Comparison of ENCODE assay signal across 7 mouse cellular contexts in the genomic region with DNA sequence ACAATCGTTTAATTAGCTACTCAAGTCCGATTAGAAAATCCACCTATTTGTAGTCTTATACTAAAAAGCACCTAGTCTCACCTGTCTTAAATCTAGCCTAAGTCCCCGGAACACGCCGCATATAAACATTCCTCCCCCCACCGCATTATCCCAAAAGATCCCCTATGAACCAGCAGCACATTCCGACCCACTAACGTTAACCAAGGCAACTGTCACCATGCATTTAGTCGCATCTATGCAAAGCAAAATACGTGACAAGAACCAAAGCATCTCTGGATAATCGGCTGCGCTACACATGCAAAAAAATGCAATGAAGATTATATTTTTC. TPM values are rescaled to one million over a fixed set of nuclear protein-coding genes. Genes with fewer than 3 reads are reported as not detected.
DNase-seq lines count a peak whose midpoint lies in the region; ATAC-seq and TF ChIP-seq lines count a peak whose summit lies in the region.

No protein-coding gene starts in this region.

- H3K4me3 ChIP-seq in kidney, postnatal 0 days (replicated peaks; ENCODE audit: low read depth, low read length) = peak overlapping the region; percentile 23
- H3K4me3 ChIP-seq in embryonic fibroblast, embryonic 13.5 days (ENCODE audit: insufficient read depth, low read length) = peak overlapping the region; percentile 47
- peak overlapping the region; percentile 40 for H3K4me3 ChIP-seq in intestine, embryonic 14.5 days (ENCODE audit: low read depth, low read length)
- H3K4me3 ChIP-seq in neural tube, embryonic 11.5 days (ENCODE audit: low read depth, low read length) = peak overlapping the region; percentile 21

- TF ChIP-seq CTCF in kidney, postnatal 0 days (IDR thresholded peaks at IDR 0.05; ENCODE audit: low read depth) = no peak
- no peak for TF ChIP-seq CTCF in embryonic fibroblast, embryonic 13.5 days (IDR thresholded peaks at IDR 0.05; ENCODE audit: borderline replicate concordance, insufficient read depth, low read length)

- H3K4me2 ChIP-seq in kidney, postnatal 0 days (ENCODE audit: low read length) = peak overlapping the region; percentile 59
- peak overlapping the region; percentile 81 for H3K4me2 ChIP-seq in intestine, embryonic 14.5 days (ENCODE audit: low read length)
- peak overlapping the region; percentile 56 for H3K4me2 ChIP-seq in neural tube, embryonic 11.5 days (ENCODE audit: low read depth)

- 2% methylated on average over 12 of the region's 12 CpGs for WGBS in kidney, postnatal 0 days
- 3% methylated on average over 12 of the region's 12 CpGs for WGBS in intestine, embryonic 14.5 days
- 5% methylated on average over 12 of the region's 12 CpGs for WGBS in neural tube, embryonic 11.5 days

- H3K27me3 ChIP-seq in kidney, postnatal 0 days (ENCODE audit: insufficient read depth, low read length) = 0 out of 2 replicates have a peak, but pooled peaks cover 4% of the 10 kb centered on the region
- H3K27me3 ChIP-seq in intestine, embryonic 14.5 days (replicated peaks; ENCODE audit: control insufficient read depth, insufficient read depth, low read length) = peaks cover 24% of the 10 kb centered on the region
- 0 out of 2 replicates have a peak, but pooled peaks cover 5% of the 10 kb centered on the region for H3K27me3 ChIP-seq in neural tube, embryonic 11.5 days (ENCODE audit: control insufficient read depth, insufficient read depth, low read length)

- ATAC-seq in kidney, postnatal 0 days (replicated peaks; ENCODE audit: low FRiP score, low read depth) = no peak
- no peak for ATAC-seq in intestine, embryonic 14.5 days (replicated peaks; ENCODE audit: low FRiP score, low TSS enrichment, low read depth)
- ATAC-seq in neural tube, embryonic 11.5 days (ENCODE audit: insufficient read depth, low FRiP score, low TSS enrichment) = peak; percentile 4; the same call in 1 of the 2 replicates
- no peak for ATAC-seq in frontal cortex, adult (ENCODE audit: low TSS enrichment)

- H3K36me3 ChIP-seq in kidney, postnatal 0 days (ENCODE audit: insufficient read depth, low read length) = no peaks in the 10 kb centered on the region
- no peaks in the 10 kb centered on the region for H3K36me3 ChIP-seq in intestine, embryonic 14.5 days (ENCODE audit: control insufficient read depth, insufficient read depth, low read length)
- no peaks in the 10 kb centered on the region for H3K36me3 ChIP-seq in neural tube, embryonic 11.5 days (ENCODE audit: control insufficient read depth, insufficient read depth, low read length)

- peak; percentile 2 for DNase-seq in kidney, postnatal 0 days (ENCODE audit: low spot score)
- DNase-seq in kidney, postnatal 36 days = no peak
- DNase-seq in intestine, embryonic 14.5 days (ENCODE audit: low spot score) = no peak
- no peak for DNase-seq in neural tube, embryonic 11.5 days (ENCODE audit: low spot score)
- no peak for DNase-seq in urinary bladder, postnatal 4 days (ENCODE audit: low spot score in 2 of 2)

- TF ChIP-seq POLR2A in embryonic fibroblast, embryonic 13.5 days (IDR thresholded peaks at IDR 0.05; ENCODE audit: low read depth, low read length) = no peak

- H3K27ac ChIP-seq in kidney, postnatal 0 days = no peak overlapping the region
- no peak overlapping the region for H3K27ac ChIP-seq in embryonic fibroblast, embryonic 13.5 days (ENCODE audit: insufficient read depth, low read length)
- no peak overlapping the region for H3K27ac ChIP-seq in intestine, embryonic 14.5 days (ENCODE audit: low read depth)
- no peak overlapping the region for H3K27ac ChIP-seq in neural tube, embryonic 11.5 days (ENCODE audit: low read depth, low read length)

- peaks cover 6% of the 10 kb centered on the region; the same call in 1 of the 2 replicates for H3K4me1 ChIP-seq in kidney, postnatal 0 days (replicated peaks; ENCODE audit: insufficient read depth, low read length)
- H3K4me1 ChIP-seq in embryonic fibroblast, embryonic 13.5 days (ENCODE audit: control insufficient read depth, insufficient read depth, low read length) = 0 out of 2 replicates have a peak, but pooled peaks cover 1% of the 10 kb centered on the region
- H3K4me1 ChIP-seq in intestine, embryonic 14.5 days (replicated peaks; ENCODE audit: control insufficient read depth, insufficient read depth, low read length) = peaks cover 6% of the 10 kb centered on the region; the same call in 1 of the 2 replicates
- H3K4me1 ChIP-seq in neural tube, embryonic 11.5 days (ENCODE audit: control insufficient read depth, insufficient read depth, low read length) = peaks cover 2% of the 10 kb centered on the region; the same call in 1 of the 2 replicates

- H3K9ac ChIP-seq in kidney, postnatal 0 days (ENCODE audit: low read depth, low read length) = no peak overlapping the region
- no peak overlapping the region for H3K9ac ChIP-seq in intestine, embryonic 14.5 days (ENCODE audit: low read length)
- no peak overlapping the region for H3K9ac ChIP-seq in neural tube, embryonic 11.5 days (ENCODE audit: low read length)

- H3K9me3 ChIP-seq in kidney, postnatal 0 days (replicated peaks; ENCODE audit: low read length) = no peaks in the 10 kb centered on the region
- no peaks in the 10 kb centered on the region for H3K9me3 ChIP-seq in intestine, embryonic 14.5 days (ENCODE audit: control insufficient read depth, low read length)
- H3K9me3 ChIP-seq in neural tube, embryonic 11.5 days (ENCODE audit: control insufficient read depth, low read length) = no peaks in the 10 kb centered on the region

RNA-seq across cellular contexts. Expression of a gene that starts 0.4 kb away (rescaled TPM):
- 0.05 and 0.13 TPM in 2 replicates for polyA plus RNA-seq in kidney, postnatal 0 days (2015; fragmentation: Nextera tagmentation; extraction: Ambion mirVana)
- polyA plus RNA-seq in embryonic fibroblast, embryonic 13.5 days (2011; ENCODE audit: insufficient read length, low read depth, missing spikeins) = 1.9 TPM in 1 of 2 replicates, not detected in the other
- 0.51 and 0.88 TPM in 2 replicates for polyA plus RNA-seq in intestine, embryonic 14.5 days (2014; fragmentation: Nextera tagmentation; extraction: Ambion mirVana)
- 4.5 and 5.0 TPM in 2 replicates for polyA plus RNA-seq in neural tube, embryonic 11.5 days (2014; fragmentation: Nextera tagmentation; extraction: Ambion mirVana)

RNA-seq across cellular contexts. Expression of a gene that starts 19.9 kb away (rescaled TPM):
- polyA plus RNA-seq in kidney, postnatal 0 days (2015; fragmentation: Nextera tagmentation; extraction: Ambion mirVana) = 0.19 and 0.30 TPM in 2 replicates
- 0.15 and 0.37 TPM in 2 replicates for polyA plus RNA-seq in embryonic fibroblast, embryonic 13.5 days (2011; ENCODE audit: insufficient read length, low read depth, missing spikeins)
- 0.23 and 0.26 TPM in 2 replicates for polyA plus RNA-seq in intestine, embryonic 14.5 days (2014; fragmentation: Nextera tagmentation; extraction: Ambion mirVana)
- 0.37 and 0.59 TPM in 2 replicates for polyA plus RNA-seq in neural tube, embryonic 11.5 days (2014; fragmentation: Nextera tagmentation; extraction: Ambion mirVana)
